Mouse (Mus musculus) T-cell, adult 66 days (primary cell): ENCODE data around the gene Serpinb6a. TPM values are rescaled to one million over a fixed set of nuclear protein-coding genes. Genes with fewer than 3 reads are reported as not detected.

Experiments used
- total RNA-seq, 2 experiments: library from RNA; stranded (reverse); gene quantifications; 3 replicates in 1 of 2; 4 replicates in 1 of 2; pipeline ENCODE4 v1.2.4; 2023

Gene Serpinb6a
- total RNA-seq, result 10 to 100 TPM; 14.6 to 20.1 TPM

GRCm38 (mm10) chr13:34002058-34003006 is at the start of gene Serpinb6a, which contains the start of gene Ripk1:
TSS of gene Serpinb6a (minus strand) at chr13:34002794.
TSS of gene Ripk1 (plus strand) at chr13:34002363.

GRCm38 (mm10) chr13:34037172-34038055 is 34.8 kb upstream of the Serpinb6a start, which contains the start of gene Bphl:
TSS of gene Bphl (plus strand) at chr13:34037597.

GRCm38 (mm10) chr13:33964206-33965046 is 38.2 kb downstream of the Serpinb6a start, which contains the start of gene Nqo2:
TSS of gene Nqo2 (plus strand) at chr13:33964687.

GRCm38 (mm10) chr13:33905176-33905954 is 97.2 kb downstream of the Serpinb6a start, which contains the start of gene Serpinb6c:
TSS of gene Serpinb6c (minus strand) at chr13:33905708.

Other genes starting within 250 kb of the Serpinb6a start
- not detected for gene Serpinb6e, start 159.4 kb downstream of the Serpinb6a start, total RNA-seq
- not detected for gene Serpinb6c, start 97.1 kb downstream of the Serpinb6a start, total RNA-seq
- gene Nqo2, start 38.1 kb downstream of the Serpinb6a start, total RNA-seq, result 1 to 10 TPM; 3.1 to 3.3 TPM
- 10 to 100 TPM; 81.1 to 85.4 TPM for gene Ripk1, start 431 bp downstream of the Serpinb6a start, total RNA-seq
- gene Bphl, start 34.8 kb upstream of the Serpinb6a start, total RNA-seq, result 10 to 100 TPM; 13.5 to 15.4 TPM
- 10 to 100 TPM; 22.0 to 23.2 TPM for gene Tubb2a, start 75.2 kb upstream of the Serpinb6a start, total RNA-seq
- 1 to 10 TPM; 2.4 to 4.6 TPM for gene Tubb2b, start 127.7 kb upstream of the Serpinb6a start, total RNA-seq
- 10 to 100 TPM; 37.2 to 44.3 TPM for gene Psmg4, start 160.2 kb upstream of the Serpinb6a start, total RNA-seq